Mouse (Mus musculus) E14TG2a.4 (cell line): ENCODE measurements around the gene Per1.

ENCODE experiments used
- H3K27me3 ChIP-seq: 2 replicates; pipeline ENCODE4 v1.6.1; 2014; ENCODE audit warnings: low read length, control low read depth; ENCODE audit not compliant: insufficient read depth
- H3K36me3 ChIP-seq: 2 replicates; pipeline ENCODE4 v1.6.1; 2014; ENCODE audit warnings: low read length, control low read depth; ENCODE audit not compliant: insufficient read depth
- H3K4me1 ChIP-seq: replicated peaks from 2 replicates; pipeline ENCODE4 v1.6.1; 2014; ENCODE audit warnings: low read depth, low read length, control low read depth
- H3K4me3 ChIP-seq: replicated peaks from 2 replicates; pipeline ENCODE4 v1.5.1; 2014; ENCODE audit warnings: mild to moderate bottlenecking, low read length
- H3K9me3 ChIP-seq: 2 replicates; pipeline ENCODE4 v1.6.1; 2014; ENCODE audit warnings: low read length, control low read depth
- CTCF ChIP-seq: conservative IDR thresholded peaks from 2 replicates; pipeline ENCODE4 v1.5.1; 2014; ENCODE audit warnings: low read length
- NANOG ChIP-seq: IDR thresholded peaks from 2 replicates; pipeline ENCODE4 v1.6.1; 2014; ENCODE audit warnings: borderline replicate concordance, low read length, mixed read lengths
- POU5F1 ChIP-seq: IDR thresholded peaks from 2 replicates; pipeline ENCODE4 v1.6.1; 2014; ENCODE audit warnings: low read length, borderline replicate concordance

The Per1 gene

GRCm38 (mm10) chr11:69075764-69076479, 19.1 kb upstream of the Per1 start:
- Histone ChIP-seq H3K27me3 (no peaks in the 10 kb centered on the region), H3K4me3 (peak overlapping the region; percentile 3; the same call in 1 of the 2 replicates), H3K36me3 (no peaks in the 10 kb centered on the region), H3K4me1 (peaks cover 70% of the 10 kb centered on the region), H3K9me3 (no peaks in the 10 kb centered on the region)
- TF ChIP-seq POU5F1 (no peak), CTCF (no peak), NANOG (no peak)

GRCm38 (mm10) chr11:69076572-69076971, 18.4 kb upstream of the Per1 start:
- H3K9me3 ChIP-seq: no peaks in the 10 kb centered on the region
- no peaks in the 10 kb centered on the region for H3K36me3 ChIP-seq
- TF ChIP-seq POU5F1 (no peak), NANOG (no peak), CTCF (no peak)
- no peak overlapping the region; the same call in 1 of the 2 replicates for H3K4me3 ChIP-seq
- H3K4me1 ChIP-seq: peaks cover 67% of the 10 kb centered on the region
- H3K27me3 ChIP-seq: no peaks in the 10 kb centered on the region

GRCm38 (mm10) chr11:69077316-69077715, 17.7 kb upstream of the Per1 start:
- Histone ChIP-seq H3K27me3 (no peaks in the 10 kb centered on the region), H3K4me1 (peaks cover 60% of the 10 kb centered on the region), H3K9me3 (no peaks in the 10 kb centered on the region), H3K36me3 (no peaks in the 10 kb centered on the region), H3K4me3 (no peak overlapping the region)
- TF ChIP-seq POU5F1 (no peak), NANOG (no peak), CTCF (no peak)

GRCm38 (mm10) chr11:69078041-69078440, 17.0 kb upstream of the Per1 start:
- Histone ChIP-seq H3K36me3 (no peaks in the 10 kb centered on the region), H3K4me1 (peaks cover 53% of the 10 kb centered on the region), H3K9me3 (no peaks in the 10 kb centered on the region), H3K27me3 (no peaks in the 10 kb centered on the region), H3K4me3 (no peak overlapping the region)
- TF ChIP-seq CTCF (no peak), POU5F1 (no peak), NANOG (no peak)

- Histone ChIP-seq H3K9me3 (no peaks in the 10 kb centered on the region), H3K4me3 (no peak overlapping the region), H3K27me3 (no peaks in the 10 kb centered on the region), H3K4me1 (peaks cover 48% of the 10 kb centered on the region), H3K36me3 (no peaks in the 10 kb centered on the region)
- no peak for TF ChIP-seq CTCF
Observed at GRCm38 (mm10) chr11:69078805-69079438, 16.1 kb upstream of the Per1 start.

GRCm38 (mm10) chr11:69080102-69080854, 14.7 kb upstream of the Per1 start:
- Histone ChIP-seq H3K9me3 (no peaks in the 10 kb centered on the region), H3K27me3 (no peaks in the 10 kb centered on the region), H3K36me3 (no peaks in the 10 kb centered on the region), H3K4me3 (no peak overlapping the region), H3K4me1 (peaks cover 36% of the 10 kb centered on the region)
- TF ChIP-seq CTCF (no peak), POU5F1 (no peak), NANOG (no peak)

GRCm38 (mm10) chr11:69080855-69081222, 14.2 kb upstream of the Per1 start:
- Histone ChIP-seq H3K4me3 (no peak overlapping the region), H3K4me1 (peaks cover 38% of the 10 kb centered on the region), H3K36me3 (no peaks in the 10 kb centered on the region), H3K27me3 (no peaks in the 10 kb centered on the region), H3K9me3 (no peaks in the 10 kb centered on the region)
- TF ChIP-seq POU5F1 (no peak), NANOG (no peak), CTCF (no peak)

- Histone ChIP-seq H3K27me3 (no peaks in the 10 kb centered on the region), H3K9me3 (no peaks in the 10 kb centered on the region), H3K4me1 (peaks cover 38% of the 10 kb centered on the region), H3K36me3 (no peaks in the 10 kb centered on the region), H3K4me3 (no peak overlapping the region)
- no peak for TF ChIP-seq POU5F1
- no peak for TF ChIP-seq NANOG
- no peak for TF ChIP-seq CTCF
Observed at GRCm38 (mm10) chr11:69081613-69082012, 13.4 kb upstream of the Per1 start.
